Mouse (Mus musculus): Measurements from ENCODE around the gene Scamp5.
A peak's percentile ranks its signal among the peaks of the same experiment; 100 is the strongest.

GRCm38 (mm10) chr9:57398773-57399172 lies 69.1 kb downstream of the Scamp5 start:
- TF ChIP-seq ZNF384 (IDR thresholded peaks at IDR 0.05; ENCODE audit: low read depth, low read length) (peak; percentile 70), ZC3H11A (IDR thresholded peaks at IDR 0.05; ENCODE audit: borderline replicate concordance, low read depth, low read length) (no peak), MAFK (IDR thresholded peaks at IDR 0.05; ENCODE audit: insufficient read depth, low read depth, low read length) (no peak), HCFC1 (IDR thresholded peaks at IDR 0.05; ENCODE audit: borderline replicate concordance, insufficient read depth, low read length) (no peak), CHD2 (IDR thresholded peaks at IDR 0.05; ENCODE audit: low read depth, low read length) (no peak)
